Mouse (Mus musculus): ENCODE results near the gene Haspin.

The Haspin gene

DNA sequence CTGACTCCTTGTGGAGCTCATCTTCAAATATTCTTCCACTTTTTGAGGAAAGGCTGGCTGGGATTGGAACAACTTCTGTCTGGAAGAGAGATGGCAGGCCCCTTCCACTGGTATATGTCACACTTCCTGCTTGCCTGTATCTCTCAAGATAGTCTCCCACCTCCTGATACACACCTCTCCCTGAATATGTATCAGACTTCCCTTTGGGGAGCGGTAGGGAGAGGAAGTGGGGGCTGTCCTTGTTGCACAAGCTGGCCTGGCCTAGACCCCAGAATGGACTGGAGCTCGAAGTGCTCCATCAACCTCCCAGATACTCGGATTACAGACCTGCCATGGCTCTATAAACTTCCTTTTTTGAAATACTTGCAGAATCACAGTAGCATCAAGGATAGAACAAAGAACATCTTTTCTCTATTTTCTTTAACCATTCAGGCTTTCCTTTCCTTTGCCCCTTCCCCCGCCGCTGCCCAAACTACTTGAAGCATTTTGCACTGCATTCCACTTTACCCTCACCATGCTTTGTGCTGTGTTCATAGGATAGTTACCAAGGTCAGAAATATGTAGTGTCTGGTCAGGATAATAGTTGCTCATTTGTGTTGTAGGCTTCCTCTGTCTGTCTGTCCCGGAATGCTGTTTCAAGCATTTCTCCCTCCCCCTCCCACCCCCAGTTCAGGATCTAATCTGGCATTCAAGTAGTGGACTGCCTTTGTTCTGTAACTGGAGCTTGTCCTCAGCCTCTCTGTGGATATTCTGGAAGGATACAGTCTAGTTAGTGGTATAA lies 50.2 kb downstream of the Haspin start:
- no peak for DNase-seq (ENCODE audit: low spot score)
